Mouse (Mus musculus) intestine, embryonic 14.5 days (tissue): ENCODE results near the gene Fam3b. TPM values are rescaled to one million over a fixed set of nuclear protein-coding genes. Genes with fewer than 3 reads are reported as not detected.

Experiments used
- ATAC-seq: fragments of 200-750 bp; cut with Nextera tagmentation; replicated peaks from 2 replicates; pipeline ENCODE4 v1.8.0; 2017; ENCODE audit warnings: low read depth, moderate number of reproducible peaks, moderate TSS enrichment, moderate library complexity; ENCODE audit not compliant: low FRiP score, low TSS enrichment
- DNase-seq: peaks from one replicate; pipeline ENCODE4 v3.0.0-alpha.2; 2018; ENCODE audit warnings: low spot score
- H3K27ac ChIP-seq: fragments of 300-500 bp; sonication (generic); 2 replicates; pipeline ENCODE4 v1.5.1; 2014; ENCODE audit warnings: low read depth, mild to moderate bottlenecking, control low read depth
- H3K27me3 ChIP-seq: fragments of 300-500 bp; sonication (generic); replicated peaks from 2 replicates; pipeline ENCODE4 v1.6.1; 2014; ENCODE audit warnings: low read length, control low read depth; ENCODE audit not compliant: control insufficient read depth, insufficient read depth
- H3K36me3 ChIP-seq: fragments of 300-500 bp; sonication (generic); 2 replicates; pipeline ENCODE4 v1.6.1; 2014; ENCODE audit warnings: low read length, control low read depth; ENCODE audit not compliant: control insufficient read depth, insufficient read depth
- H3K4me1 ChIP-seq: fragments of 300-500 bp; sonication (generic); replicated peaks from 2 replicates; pipeline ENCODE4 v1.6.1; 2014; ENCODE audit warnings: low read length, control low read depth, mixed read lengths; ENCODE audit not compliant: control insufficient read depth, insufficient read depth
- H3K4me2 ChIP-seq: fragments of 300-500 bp; sonication (generic); 2 replicates; pipeline ENCODE4 v1.6.1; 2014; ENCODE audit warnings: low read length
- H3K4me3 ChIP-seq: fragments of 300-500 bp; sonication (generic); 2 replicates; pipeline ENCODE4 v1.5.1; 2014; ENCODE audit warnings: low read depth, low read length, control low read depth, mixed read lengths
- H3K9ac ChIP-seq: fragments of 300-500 bp; sonication (generic); 2 replicates; pipeline ENCODE4 v1.6.1; 2014; ENCODE audit warnings: mild to moderate bottlenecking, low read length
- H3K9me3 ChIP-seq: fragments of 300-500 bp; sonication (generic); 2 replicates; pipeline ENCODE4 v1.6.1; 2016; ENCODE audit warnings: low read length, control low read depth; ENCODE audit not compliant: control insufficient read depth
- WGBS: fragments of 180-500 bp; shearing (Covaris S2); extraction: QIAGEN DNeasy Blood & Tissue Kit; methylation state at CpG from one replicate; pipeline ENCODE4 v1.1.7; 2014; 5-methylcytosine and 5-hydroxymethylcytosine counted together
- polyA plus RNA-seq: library from polyadenylated mRNA; unstranded; fragments of >200 nt; fragmentation: Nextera tagmentation; extraction: Ambion mirVana; gene quantifications from 2 replicates; pipeline ENCODE4 v1.2.1, GENCODE M21; 2014

Fam3b gene
- polyA plus RNA-seq, 1 experiment from 2014 or later, result 0.26 TPM

DNA sequence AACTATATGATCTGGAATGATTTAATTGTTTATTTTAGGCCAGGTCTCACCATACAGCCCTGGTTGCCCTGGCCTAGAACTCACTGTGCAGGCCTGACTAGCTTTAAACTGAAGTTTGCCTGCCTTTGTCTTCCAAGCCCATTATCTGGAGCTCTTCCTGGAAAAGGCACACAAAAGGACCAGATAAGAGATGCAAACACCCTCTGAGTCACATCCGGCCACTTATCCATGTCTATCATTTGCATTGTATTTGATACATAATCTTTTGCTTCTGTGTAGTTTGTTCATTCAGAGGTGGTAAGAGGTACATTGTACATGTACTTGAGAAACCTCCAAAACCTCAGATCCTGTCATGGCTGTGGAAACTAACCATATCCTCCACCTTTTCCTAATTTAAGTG lies 91.0 kb downstream of the Fam3b start:
- Histone ChIP-seq H3K27ac (no peak overlapping the region), H3K9ac (no peak overlapping the region), H3K4me3 (no peak overlapping the region), H3K36me3 (no peaks in the 10 kb centered on the region), H3K4me1 (no peaks in the 10 kb centered on the region), H3K4me2 (no peak overlapping the region), H3K9me3 (no peaks in the 10 kb centered on the region), H3K27me3 (no peaks in the 10 kb centered on the region)
- DNase-seq (no peak), ATAC-seq (no peak)
- WGBS, result 71% methylated on average over 1 of the region's 1 CpGs

GRCm38 (mm10) chr16:97421671-97422070 lies 92.9 kb downstream of the Fam3b start:
- Histone ChIP-seq H3K4me2 (no peak overlapping the region), H3K9ac (no peak overlapping the region), H3K4me3 (no peak overlapping the region), H3K4me1 (0 out of 2 replicates have a peak, but pooled peaks cover 3% of the 10 kb centered on the region), H3K9me3 (no peaks in the 10 kb centered on the region), H3K27me3 (no peaks in the 10 kb centered on the region), H3K36me3 (no peaks in the 10 kb centered on the region), H3K27ac (no peak overlapping the region)
- 78% methylated on average over 6 of the region's 6 CpGs for WGBS
- ATAC-seq, result no peak
- no peak for DNase-seq

Other genes starting within 250 kb of the Fam3b start
- gene Bace2, start 158.1 kb downstream of the Fam3b start, polyA plus RNA-seq, result 9.7 and 10.8 TPM in 2 replicates
- gene Mx1, start 51.9 kb downstream of the Fam3b start, polyA plus RNA-seq, result 0.24 and 0.31 TPM in 2 replicates
- gene Tmprss2, start 96.4 kb upstream of the Fam3b start, polyA plus RNA-seq, result 25.5 and 25.9 TPM in 2 replicates
- gene Ripk4, start 249.0 kb upstream of the Fam3b start, polyA plus RNA-seq, result 16.3 and 20.0 TPM in 2 replicates